Comparison of ENCODE assay signal across 22 mouse cellular contexts in genomic region chr4:107967966-107968682, GRCm38 (mm10). TPM values are rescaled to one million over a fixed set of nuclear protein-coding genes. Genes with fewer than 3 reads are reported as not detected.
DNase-seq lines count a peak whose midpoint lies in the region; ATAC-seq lines count a peak whose summit lies in the region.
"Had no signal": no experiment of that assay in that cellular context is flagged by ENCODE, and none has a peak within 500 bp of the region (broad histone marks: within the 10 kb centered on the region; RNA-seq: fewer than 3 reads in every experiment).

TSS of gene Slc1a7 (plus strand) at chr4:107968332.

- H3K9me3 ChIP-seq in heart, embryonic 12.5 days (replicated peaks) = no peaks in the 10 kb centered on the region
- no peaks in the 10 kb centered on the region for H3K9me3 ChIP-seq in heart, embryonic 11.5 days (replicated peaks; ENCODE audit: control insufficient read depth, low read length)
- H3K9me3 ChIP-seq in kidney, embryonic 16.5 days (ENCODE audit: low read length) = no peaks in the 10 kb centered on the region
- H3K9me3 ChIP-seq: embryonic facial prominence, embryonic 15.5 days; midbrain, embryonic 12.5 days had no signal

- peaks cover 11% of the 10 kb centered on the region; the same call in 1 of the 2 replicates for H3K27me3 ChIP-seq in heart, embryonic 12.5 days (replicated peaks)
- H3K27me3 ChIP-seq in heart, embryonic 11.5 days (ENCODE audit: control insufficient read depth, insufficient read depth, low read length) = peaks cover 6% of the 10 kb centered on the region; the same call in 1 of the 2 replicates
- no peaks in the 10 kb centered on the region for H3K27me3 ChIP-seq in kidney, embryonic 16.5 days (ENCODE audit: insufficient read depth, low read length)
- H3K27me3 ChIP-seq: embryonic facial prominence, embryonic 15.5 days; midbrain, embryonic 12.5 days had no signal

- no peak within 1 kb of the TSS for H3K4me3 ChIP-seq in heart, embryonic 12.5 days
- no peak within 1 kb of the TSS for H3K4me3 ChIP-seq in heart, embryonic 11.5 days (ENCODE audit: low read depth, low read length)
- no peak within 1 kb of the TSS for H3K4me3 ChIP-seq in kidney, embryonic 16.5 days (ENCODE audit: low read length)
- H3K4me3 ChIP-seq: embryonic facial prominence, embryonic 15.5 days; layer of hippocampus, adult 2 months; midbrain, embryonic 12.5 days had no signal

- H3K4me2 ChIP-seq in heart, embryonic 12.5 days = no peak within 1 kb of the TSS
- no peak within 1 kb of the TSS for H3K4me2 ChIP-seq in heart, embryonic 11.5 days
- no peak within 1 kb of the TSS for H3K4me2 ChIP-seq in kidney, embryonic 16.5 days (replicated peaks; ENCODE audit: low read depth, low read length)
- H3K4me2 ChIP-seq: embryonic facial prominence, embryonic 15.5 days; midbrain, embryonic 12.5 days had no signal

- no peak within 1 kb of the TSS for H3K27ac ChIP-seq in heart, embryonic 12.5 days (ENCODE audit: poor library complexity, severe bottlenecking)
- no peak within 1 kb of the TSS for H3K27ac ChIP-seq in heart, embryonic 11.5 days (ENCODE audit: low read depth, low read length)
- no peak within 1 kb of the TSS for H3K27ac ChIP-seq in kidney, embryonic 16.5 days (ENCODE audit: low read length)
- H3K27ac ChIP-seq: embryonic facial prominence, embryonic 15.5 days; hindbrain, postnatal 0 days; layer of hippocampus, adult 2 months; midbrain, embryonic 12.5 days had no signal

- ATAC-seq in heart, embryonic 12.5 days (ENCODE audit: insufficient number of reproducible peaks, low FRiP score) = peak; percentile 43; the same call in 1 of the 2 replicates
- ATAC-seq in heart, embryonic 11.5 days (replicated peaks; ENCODE audit: insufficient number of reproducible peaks, low FRiP score, low TSS enrichment) = no peak; the same call in 1 of the 2 replicates
- ATAC-seq in kidney, embryonic 16.5 days (ENCODE audit: low FRiP score, low TSS enrichment) = peak; percentile 51; the same call in 1 of the 2 replicates
- no peak for ATAC-seq in megakaryocyte-erythroid progenitor cell, adult 5-6 weeks (replicated peaks; ENCODE audit: low FRiP score, low TSS enrichment, poor library complexity, severe bottlenecking)
- ATAC-seq: activated CD4-positive, CD25-positive, alpha-beta regulatory T cell, adult 4 months; forebrain, embryonic 16.5 days; hindbrain, postnatal 0 days; intestine, postnatal 0 days had no signal

- DNase-seq in kidney, adult 18-20 months = no peak
- peak; percentile 57 for DNase-seq in 3T3-L1 (ENCODE audit: low read depth, low spot score)
- peak; percentile 27 for DNase-seq in Muller cell, postnatal 12 days (ENCODE audit: inconsistent ontology term)
- DNase-seq: adrenal gland, postnatal 25 days; cerebellum, adult 11 months; kidney, postnatal 14 days; liver; lung, postnatal 36 days; right cerebral cortex, postnatal 4 days had no signal

- WGBS in heart, embryonic 12.5 days = 77% methylated on average over 16 of the region's 16 CpGs
- 79% methylated on average over 16 of the region's 16 CpGs for WGBS in heart, embryonic 11.5 days (ENCODE audit: insufficient replicate concordance)
- 76% methylated on average over 16 of the region's 16 CpGs for WGBS in kidney, embryonic 16.5 days

- H3K9ac ChIP-seq in heart, embryonic 12.5 days = no peak within 1 kb of the TSS
- no peak within 1 kb of the TSS for H3K9ac ChIP-seq in heart, embryonic 11.5 days (ENCODE audit: low read depth, low read length)
- H3K9ac ChIP-seq in kidney, embryonic 16.5 days (replicated peaks; ENCODE audit: low read length) = no peak within 1 kb of the TSS
- H3K9ac ChIP-seq: embryonic facial prominence, embryonic 15.5 days; midbrain, embryonic 12.5 days had no signal

- H3K36me3 ChIP-seq in heart, embryonic 12.5 days = no peaks in the 10 kb centered on the region
- H3K36me3 ChIP-seq in heart, embryonic 11.5 days (ENCODE audit: control insufficient read depth, insufficient read depth, low read length) = no peaks in the 10 kb centered on the region
- no peaks in the 10 kb centered on the region for H3K36me3 ChIP-seq in kidney, embryonic 16.5 days (ENCODE audit: insufficient read depth, low read length)
- H3K36me3 ChIP-seq: embryonic facial prominence, embryonic 15.5 days; midbrain, embryonic 12.5 days had no signal

- H3K4me1 ChIP-seq in heart, embryonic 12.5 days (replicated peaks) = peaks cover 13% of the 10 kb centered on the region
- no peaks in the 10 kb centered on the region for H3K4me1 ChIP-seq in heart, embryonic 11.5 days (ENCODE audit: control insufficient read depth, insufficient read depth, low read length)
- no peaks in the 10 kb centered on the region for H3K4me1 ChIP-seq in kidney, embryonic 16.5 days (ENCODE audit: insufficient read depth, low read length)

RNA-seq across cellular contexts. Expression of gene Slc1a7, which starts in this region (rescaled TPM):
- not detected in 2 replicates for polyA plus RNA-seq in heart, embryonic 12.5 days (2016; fragmentation: Nextera tagmentation; extraction: Ambion mirVana)
- polyA plus RNA-seq in heart, embryonic 11.5 days (2014; fragmentation: Nextera tagmentation; extraction: Ambion mirVana) = not detected in 2 replicates
- not detected in 2 replicates for polyA plus RNA-seq in kidney, embryonic 16.5 days (2015; fragmentation: Nextera tagmentation; extraction: Ambion mirVana)
- not detected in 2 replicates for total RNA-seq in megakaryocyte-erythroid progenitor cell, adult 5-6 weeks (2014; fragmentation: Nextera tagmentation)
- not detected in 2 replicates for total RNA-seq in megakaryocyte-erythroid progenitor cell, adult 5-6 weeks (2017)
- total RNA-seq: hindbrain, postnatal 0 days; layer of hippocampus, adult 2 months had no signal
- polyA plus RNA-seq: forebrain, embryonic 16.5 days; liver, embryonic 16.5 days; midbrain, embryonic 12.5 days; neural tube, embryonic 14.5 days had no signal

Comparison
In these comparisons a context has a peak if more than half of its experiments do, and no peak if none do; other contexts are left out.
1. Peak in ATAC-seq in heart, embryonic 12.5 days; RNA of the gene not detected or under 1 TPM.
2. Peak in ATAC-seq in kidney, embryonic 16.5 days; RNA of the gene not detected or under 1 TPM.